8 mouse cellular contexts compared by ENCODE assay signal in the genomic region with DNA sequence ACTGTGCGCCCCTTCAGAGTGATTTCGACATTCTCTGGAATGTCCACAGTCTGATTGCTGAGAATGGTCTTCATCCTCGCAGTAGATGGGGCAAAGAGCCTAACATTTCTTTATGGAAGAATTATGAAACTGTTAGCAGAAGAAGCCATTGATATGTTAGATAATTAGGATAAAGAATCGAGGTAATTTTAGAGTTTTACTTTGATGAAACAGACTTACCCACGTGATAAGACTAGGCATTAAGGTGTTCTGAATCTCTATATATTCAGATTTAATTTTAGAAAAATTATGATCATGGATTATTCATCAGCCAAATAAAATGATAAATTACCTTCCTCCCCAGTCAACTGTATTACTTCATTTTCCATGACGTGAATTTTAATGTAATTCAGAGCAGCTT. TPM values are rescaled to one million over a fixed set of nuclear protein-coding genes. Genes with fewer than 3 reads are reported as not detected.
DNase-seq lines count a peak whose midpoint lies in the region; ATAC-seq and TF ChIP-seq lines count a peak whose summit lies in the region.

A gene (minus strand): TSS at position 101 of the 400 bp plus-strand sequence.

- no peak for TF ChIP-seq CTCF in liver, postnatal 0 days (IDR thresholded peaks at IDR 0.05; ENCODE audit: low read depth)

- no peak for TF ChIP-seq EP300 in liver, postnatal 0 days (IDR thresholded peaks at IDR 0.05; ENCODE audit: low read depth)

- 78% methylated on average over 6 of the region's 6 CpGs for WGBS in hindbrain, embryonic 15.5 days
- WGBS in liver, postnatal 0 days (ENCODE audit: insufficient replicate concordance): 77% methylated on average over 5 of the region's 6 CpGs

- no peaks in the 10 kb centered on the region for H3K36me3 ChIP-seq in hindbrain, embryonic 15.5 days
- no peaks in the 10 kb centered on the region for H3K36me3 ChIP-seq in liver, postnatal 0 days (replicated peaks; ENCODE audit: insufficient read depth, low read length)

- no peak within 1 kb of the TSS for H3K27ac ChIP-seq in hindbrain, embryonic 15.5 days (replicated peaks)
- H3K27ac ChIP-seq in liver, postnatal 0 days (ENCODE audit: low read depth): no peak within 1 kb of the TSS

- no peaks in the 10 kb centered on the region for H3K27me3 ChIP-seq in hindbrain, embryonic 15.5 days
- H3K27me3 ChIP-seq in liver, postnatal 0 days (ENCODE audit: insufficient read depth, low read length): no peaks in the 10 kb centered on the region

- H3K4me1 ChIP-seq in hindbrain, embryonic 15.5 days (replicated peaks): no peaks in the 10 kb centered on the region
- H3K4me1 ChIP-seq in liver, postnatal 0 days (ENCODE audit: insufficient read depth): peaks cover 3% of the 10 kb centered on the region; the same call in 1 of the 2 replicates

- no peaks in the 10 kb centered on the region for H3K9me3 ChIP-seq in hindbrain, embryonic 15.5 days
- H3K9me3 ChIP-seq in liver, postnatal 0 days (ENCODE audit: low read length): no peaks in the 10 kb centered on the region

- ATAC-seq in CD4-positive, CD25-positive, alpha-beta regulatory T cell, adult 4 months: no peak
- ATAC-seq in hindbrain, embryonic 15.5 days (ENCODE audit: low FRiP score, low read depth): no peak
- no peak for ATAC-seq in liver, postnatal 0 days

- no peak within 1 kb of the TSS for H3K4me2 ChIP-seq in hindbrain, embryonic 15.5 days
- no peak within 1 kb of the TSS for H3K4me2 ChIP-seq in liver, postnatal 0 days (ENCODE audit: low read depth, low read length)

- DNase-seq in adrenal gland, adult 2 months: no peak
- no peak for DNase-seq in gastrocnemius, adult 18-20 months (ENCODE audit: low spot score)
- no peak for DNase-seq in liver, postnatal 0 days
- DNase-seq in right cerebral cortex, postnatal 25 days: no peak
- DNase-seq in kidney, postnatal 4 days: no peak
- DNase-seq in embryo, embryonic 9.5 days (ENCODE audit: extremely low spot score): no peak

- H3K4me3 ChIP-seq in hindbrain, embryonic 15.5 days: no peak within 1 kb of the TSS
- no peak within 1 kb of the TSS for H3K4me3 ChIP-seq in liver, postnatal 0 days (ENCODE audit: low read depth, low read length)

- no peak within 1 kb of the TSS for H3K9ac ChIP-seq in hindbrain, embryonic 15.5 days
- no peak within 1 kb of the TSS for H3K9ac ChIP-seq in liver, postnatal 0 days (replicated peaks)

RNA-seq across cellular contexts. Expression of the gene that starts here (rescaled TPM):
- polyA plus RNA-seq in CD4-positive, CD25-positive, alpha-beta regulatory T cell, adult 4 months (2017; shearing (Covaris generic)): 100 to 1,000 TPM; 201 to 619 TPM
- total RNA-seq in adrenal gland, adult 2 months (2021): 10 to 100 TPM; 23.2 to 51.6 TPM
- 0.38 and 0.55 TPM in 2 replicates for polyA plus RNA-seq in adrenal gland, adult 2 months (2012; rRNA removed)
- total RNA-seq in gastrocnemius, adult 18-20 months (2021): 10 to 100 TPM; 22.7 to 52.1 TPM
- 51.3 and 60.0 TPM in 2 replicates for polyA plus RNA-seq in hindbrain, embryonic 15.5 days (2015; fragmentation: Nextera tagmentation; extraction: Ambion mirVana)
- polyA plus RNA-seq in liver, postnatal 0 days (2015; fragmentation: Nextera tagmentation; extraction: Ambion mirVana): 73.3 and 76.3 TPM in 2 replicates

Comparison
In these comparisons a context has a peak if more than half of its experiments do, and no peak if none do; other contexts are left out.
1. RNA of the gene that starts here (polyA plus RNA-seq): 201 to 619 TPM in CD4-positive, CD25-positive, alpha-beta regulatory T cell, adult 4 months, 73.3 to 76.3 TPM in liver, postnatal 0 days and 51.3 to 60.0 TPM in hindbrain, embryonic 15.5 days; 0.38 to 0.55 TPM in adrenal gland, adult 2 months; every median in the first group is over 10 times any median in the second.